Mouse (Mus musculus): Measurements from ENCODE around the gene Acacb. TPM values are rescaled to one million over a fixed set of nuclear protein-coding genes. Genes with fewer than 3 reads are reported as not detected.
A peak's percentile ranks its signal among the peaks of the same experiment; 100 is the strongest.

Acacb gene
- 4.7 and 5.0 TPM in 2 replicates for polyA plus RNA-seq (2015; fragmentation: Nextera tagmentation; extraction: Ambion mirVana)

DNA sequence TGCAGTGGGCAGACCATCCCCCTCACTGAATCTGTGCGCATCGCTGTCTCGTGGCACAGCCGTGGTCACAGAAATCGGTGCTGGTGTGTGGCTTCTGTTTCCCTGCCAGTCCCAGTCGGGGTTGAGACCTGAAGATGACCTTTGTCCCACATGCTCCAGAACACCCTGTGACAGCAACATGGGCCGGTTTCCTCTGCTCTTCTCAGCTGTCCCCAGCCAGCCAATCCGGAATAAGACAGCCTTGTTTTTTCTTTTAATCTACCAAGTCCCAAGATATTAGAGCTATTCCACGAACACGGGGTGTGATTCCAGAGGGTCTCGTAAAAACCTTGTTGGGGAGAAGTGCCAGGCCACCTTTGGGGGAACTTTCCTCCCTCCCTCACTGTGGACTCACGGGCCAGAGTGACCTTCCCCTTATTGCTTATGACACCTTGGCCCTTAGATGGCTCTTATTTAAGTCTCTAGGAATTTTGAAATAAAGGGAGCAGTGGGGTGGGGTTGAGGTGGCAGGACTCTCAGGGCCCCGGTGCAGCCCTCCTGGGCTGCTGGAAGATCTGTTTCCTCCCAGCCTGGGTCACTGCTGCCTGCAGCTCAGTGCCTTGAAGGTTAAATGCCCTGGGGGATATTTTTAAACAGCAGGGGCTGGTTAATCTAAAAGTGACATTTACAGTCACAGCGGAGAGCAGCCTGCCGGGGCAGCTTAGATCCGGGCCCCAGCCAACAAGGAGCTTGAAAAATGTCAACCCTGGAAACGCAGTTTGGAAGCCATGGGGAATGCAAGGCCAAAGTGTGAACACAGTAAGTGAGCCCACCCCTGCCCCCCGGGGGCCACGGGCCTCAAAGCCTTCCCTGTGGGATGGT, at the start of gene Acacb:
Acacb (plus strand) TSS at position 508 of the 861 bp plus-strand sequence.
- Histone ChIP-seq H3K4me2 (no peak within 1 kb of the TSS), H3K36me3 (no peaks in the 10 kb centered on the region), H3K4me3 (replicated peaks) (no peak within 1 kb of the TSS), H3K4me1 (peaks cover 14% of the 10 kb centered on the region; the same call in 1 of the 2 replicates), H3K9me3 (replicated peaks) (no peaks in the 10 kb centered on the region), H3K27me3 (replicated peaks) (no peaks in the 10 kb centered on the region), H3K9ac (replicated peaks) (no peak within 1 kb of the TSS), H3K27ac (replicated peaks) (no peak within 1 kb of the TSS)
- no peak for ATAC-seq (ENCODE audit: low FRiP score)
- 49% methylated on average over 19 of the region's 19 CpGs for WGBS

DNA sequence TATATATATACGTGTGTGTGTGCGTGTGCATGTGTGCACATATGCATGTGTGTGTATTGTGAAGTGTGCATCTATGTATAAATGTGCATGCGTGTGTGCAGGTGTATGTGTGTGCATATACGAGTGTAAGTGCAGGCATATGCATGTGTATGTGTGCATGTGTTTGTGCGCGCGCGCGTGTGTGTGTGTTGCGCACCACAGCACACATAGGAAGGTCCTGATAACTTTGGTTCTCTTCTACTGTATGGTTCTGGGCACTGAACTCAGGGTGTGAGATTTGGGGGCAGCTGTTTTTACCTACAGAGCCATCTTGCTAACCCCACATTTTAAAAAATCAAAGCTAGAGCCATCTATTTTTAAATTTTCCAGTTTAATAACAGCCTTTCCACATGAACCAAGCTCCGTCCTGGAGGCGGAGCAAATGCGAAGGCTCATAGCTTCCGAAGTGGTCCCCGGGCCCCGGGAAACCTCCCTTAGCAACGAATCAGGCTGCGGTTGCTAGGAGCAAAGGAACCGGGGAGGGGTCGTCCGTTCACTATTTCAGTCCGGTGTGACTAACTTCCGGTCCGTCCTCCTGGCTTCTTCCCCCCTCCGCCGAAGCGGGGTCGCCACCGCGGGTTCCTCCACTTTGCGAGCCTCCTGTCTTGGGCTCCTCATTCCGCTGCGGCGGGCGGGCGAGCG, 46.5 kb upstream of the Acacb start:
- 7% methylated on average over 37 of the region's 37 CpGs for WGBS
- Histone ChIP-seq H3K4me3 (replicated peaks) (peak overlapping the region; percentile 61), H3K4me1 (peaks cover 32% of the 10 kb centered on the region), H3K9me3 (replicated peaks) (no peaks in the 10 kb centered on the region), H3K27me3 (replicated peaks) (peaks cover 4% of the 10 kb centered on the region; the same call in 1 of the 2 replicates), H3K4me2 (peak overlapping the region; percentile 97), H3K9ac (replicated peaks) (peak overlapping the region; percentile 81), H3K36me3 (peaks cover 11% of the 10 kb centered on the region), H3K27ac (replicated peaks) (peak overlapping the region; percentile 83)
- peak; percentile 90 for ATAC-seq (ENCODE audit: low FRiP score)

DNA sequence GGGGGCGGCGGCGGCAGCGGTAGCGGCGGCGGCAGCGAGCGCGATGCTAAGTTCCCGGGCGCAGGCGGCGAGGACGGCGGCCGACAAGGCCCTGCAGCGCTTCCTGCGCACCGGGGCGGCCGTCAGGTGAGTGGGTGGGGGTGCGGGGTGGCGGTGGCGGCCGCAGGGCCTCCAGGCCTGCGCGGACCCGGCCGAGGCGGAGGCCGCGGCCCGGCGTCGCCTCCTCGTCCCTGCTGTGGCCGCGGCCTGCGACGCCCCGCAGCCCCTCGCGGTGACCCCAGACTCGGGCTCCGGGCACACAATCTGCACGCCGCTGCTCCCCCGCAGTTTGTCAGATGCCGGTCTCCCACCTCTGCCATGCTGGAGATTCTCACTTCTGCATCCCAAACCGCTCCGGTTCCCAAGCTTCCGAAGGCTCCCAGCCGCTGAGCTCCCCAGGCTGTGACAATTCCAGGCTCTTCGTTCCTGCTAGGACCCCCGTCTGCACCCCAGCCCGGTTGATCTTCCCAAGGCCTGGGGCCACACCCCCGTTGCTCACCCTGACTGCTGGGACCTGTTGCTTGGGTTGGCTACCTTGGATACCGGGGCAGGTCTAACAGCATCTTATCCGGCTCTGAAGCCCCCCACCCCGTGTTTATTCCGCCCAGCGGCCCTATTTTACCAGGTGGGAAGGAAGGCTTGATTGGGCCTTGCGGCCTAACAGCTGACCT, 45.8 kb upstream of the Acacb start:
- Histone ChIP-seq H3K36me3 (peaks cover 18% of the 10 kb centered on the region), H3K9me3 (replicated peaks) (no peaks in the 10 kb centered on the region), H3K4me3 (replicated peaks) (peak overlapping the region; percentile 61), H3K27ac (replicated peaks) (peak overlapping the region; percentile 83), H3K4me2 (peak overlapping the region; percentile 97), H3K4me1 (peaks cover 32% of the 10 kb centered on the region), H3K9ac (replicated peaks) (peak overlapping the region; percentile 81), H3K27me3 (replicated peaks) (0 out of 2 replicates have a peak, but pooled peaks cover 4% of the 10 kb centered on the region)
- ATAC-seq (ENCODE audit: low FRiP score): peak; percentile 58
- 3% methylated on average over 38 of the region's 64 CpGs for WGBS

DNA sequence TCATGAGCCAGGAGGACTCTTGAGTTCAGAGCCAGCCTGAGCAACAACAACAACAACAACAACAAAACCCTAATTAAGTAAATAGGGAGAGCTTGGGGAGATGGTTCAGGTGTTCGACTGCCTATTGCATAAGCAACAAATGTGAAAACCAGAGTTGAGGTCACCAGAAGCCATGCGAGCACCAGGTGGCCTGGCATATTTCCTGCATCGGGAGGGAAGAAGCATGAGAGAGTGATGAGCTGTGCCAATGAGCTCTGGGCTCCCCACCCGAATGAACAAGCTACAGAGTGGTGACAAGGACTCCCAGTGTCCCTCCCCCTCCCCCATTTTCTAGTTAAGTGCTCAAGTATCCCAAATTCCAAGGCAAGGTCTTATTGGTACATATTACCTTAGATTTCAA, 44.5 kb upstream of the Acacb start:
- Histone ChIP-seq H3K4me1 (peaks cover 32% of the 10 kb centered on the region), H3K36me3 (peaks cover 31% of the 10 kb centered on the region), H3K27ac (replicated peaks) (no peak overlapping the region), H3K9me3 (replicated peaks) (no peaks in the 10 kb centered on the region), H3K4me3 (replicated peaks) (no peak overlapping the region), H3K9ac (replicated peaks) (no peak overlapping the region), H3K4me2 (no peak overlapping the region), H3K27me3 (replicated peaks) (0 out of 2 replicates have a peak, but pooled peaks cover 4% of the 10 kb centered on the region)
- ATAC-seq (ENCODE audit: low FRiP score): no peak
- WGBS: 90% methylated on average over 4 of the region's 4 CpGs

DNA sequence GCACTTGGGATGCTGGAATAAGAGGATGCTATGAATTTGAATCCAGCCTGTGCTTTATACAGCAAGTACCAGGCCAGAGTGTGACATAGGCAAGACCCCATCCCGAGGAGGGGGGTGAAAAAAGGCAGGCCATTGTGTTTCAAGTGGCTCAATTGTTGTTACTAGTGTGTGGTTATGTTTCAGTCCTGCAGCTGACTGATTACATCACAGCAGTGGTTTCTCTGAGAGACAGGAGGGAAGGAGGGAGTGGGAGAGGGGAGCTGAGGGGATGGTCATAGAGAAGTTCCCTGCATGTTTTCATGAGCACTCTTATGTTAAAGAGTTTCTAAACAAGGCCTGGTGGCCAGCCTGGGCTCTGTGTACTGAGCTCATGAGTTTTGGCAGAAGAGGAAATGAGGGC, 43.5 kb upstream of the Acacb start:
- Histone ChIP-seq H3K4me3 (replicated peaks) (no peak overlapping the region), H3K4me1 (peaks cover 32% of the 10 kb centered on the region), H3K36me3 (peaks cover 40% of the 10 kb centered on the region), H3K9me3 (replicated peaks) (no peaks in the 10 kb centered on the region), H3K9ac (replicated peaks) (no peak overlapping the region), H3K4me2 (no peak overlapping the region), H3K27ac (replicated peaks) (no peak overlapping the region), H3K27me3 (replicated peaks) (0 out of 2 replicates have a peak, but pooled peaks cover 3% of the 10 kb centered on the region)
- 88% methylated on average over 1 of the region's 1 CpGs for WGBS
- ATAC-seq (ENCODE audit: low FRiP score): no peak

DNA sequence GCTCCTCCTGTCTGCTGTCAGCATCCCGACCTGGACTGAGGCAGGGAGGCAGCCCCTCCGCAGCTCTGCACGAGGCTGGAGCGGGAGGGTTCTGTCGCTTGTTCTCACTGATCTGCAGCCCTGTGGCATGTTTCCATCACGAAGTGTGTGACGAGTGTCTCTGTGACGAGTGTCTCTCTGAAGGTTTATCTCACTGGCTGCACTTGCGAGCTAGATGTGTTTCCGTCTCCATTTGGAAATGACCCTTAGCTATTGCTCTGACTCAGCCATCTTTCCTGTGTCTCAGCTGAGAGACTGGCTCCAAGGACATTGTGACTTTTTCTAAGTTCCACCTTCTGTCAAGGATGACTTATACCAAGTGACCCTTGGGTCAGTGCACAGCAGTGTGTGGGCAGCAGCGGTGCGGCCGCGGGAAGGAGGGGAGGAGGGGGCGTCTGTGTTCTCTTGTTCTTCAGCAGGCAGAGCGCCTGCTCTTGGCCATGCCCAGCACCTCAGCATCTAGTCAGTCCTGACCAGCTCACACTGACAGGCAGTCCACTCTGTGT, 39.9 kb upstream of the Acacb start:
- H3K27me3 ChIP-seq (replicated peaks): no peaks in the 10 kb centered on the region
- H3K4me2 ChIP-seq: no peak overlapping the region
- WGBS: 77% methylated on average over 16 of the region's 16 CpGs
- H3K27ac ChIP-seq (replicated peaks): no peak overlapping the region
- peaks cover 19% of the 10 kb centered on the region for H3K4me1 ChIP-seq
- no peaks in the 10 kb centered on the region for H3K9me3 ChIP-seq (replicated peaks)
- no peak for ATAC-seq (ENCODE audit: low FRiP score)
- H3K9ac ChIP-seq (replicated peaks): no peak overlapping the region
- H3K36me3 ChIP-seq: peaks cover 76% of the 10 kb centered on the region
- no peak overlapping the region for H3K4me3 ChIP-seq (replicated peaks)

DNA sequence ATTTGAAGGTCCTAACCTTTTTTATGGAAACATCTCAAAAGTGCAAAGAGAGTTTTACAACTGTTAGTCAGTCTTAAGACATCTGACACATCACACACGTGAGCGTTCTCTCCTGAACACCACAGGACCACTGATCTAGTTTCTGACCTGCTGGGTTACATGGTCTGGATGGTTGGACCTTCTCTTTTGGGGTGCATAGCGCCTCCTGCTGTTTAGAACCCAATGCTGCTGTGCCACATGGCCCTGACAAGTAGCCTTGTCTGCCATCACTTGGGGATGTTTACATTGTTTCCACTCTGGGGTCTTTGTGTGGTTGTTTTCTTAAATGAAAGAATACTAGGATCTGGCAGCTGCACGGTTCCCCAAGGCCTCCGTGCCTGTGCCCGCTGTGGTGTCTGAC, 33.0 kb upstream of the Acacb start:
- H3K4me3 ChIP-seq (replicated peaks): no peak overlapping the region
- ATAC-seq (ENCODE audit: low FRiP score): no peak
- H3K27me3 ChIP-seq (replicated peaks): no peaks in the 10 kb centered on the region
- H3K4me2 ChIP-seq: no peak overlapping the region
- H3K9ac ChIP-seq (replicated peaks): no peak overlapping the region
- H3K9me3 ChIP-seq (replicated peaks): no peaks in the 10 kb centered on the region
- no peak overlapping the region for H3K27ac ChIP-seq (replicated peaks)
- no peaks in the 10 kb centered on the region for H3K4me1 ChIP-seq
- WGBS: 86% methylated on average over 6 of the region's 6 CpGs
- peaks cover 93% of the 10 kb centered on the region for H3K36me3 ChIP-seq

DNA sequence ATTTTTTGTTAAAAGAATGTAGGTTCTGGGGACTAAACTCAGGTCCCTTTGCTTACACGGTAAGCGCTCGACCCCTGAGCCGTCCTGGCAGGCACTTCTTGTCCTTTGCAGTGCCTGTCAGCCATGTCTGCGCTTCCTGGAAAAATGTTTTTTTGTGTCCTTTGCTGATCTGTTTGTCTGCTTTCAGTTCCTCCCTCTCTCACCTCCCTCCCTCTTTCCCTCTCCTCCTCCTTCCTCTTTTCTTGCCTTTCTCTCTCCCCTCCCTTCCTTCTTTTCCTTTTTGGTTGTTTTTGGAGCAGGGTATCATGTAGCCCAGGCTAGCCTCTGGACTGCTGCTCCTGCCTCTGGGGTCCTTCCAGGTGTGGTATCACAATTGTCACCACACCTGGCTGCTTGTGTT, 31.3 kb upstream of the Acacb start:
- H3K4me1 ChIP-seq: no peaks in the 10 kb centered on the region
- no peak overlapping the region for H3K4me3 ChIP-seq (replicated peaks)
- H3K27ac ChIP-seq (replicated peaks): no peak overlapping the region
- no peak for ATAC-seq (ENCODE audit: low FRiP score)
- H3K27me3 ChIP-seq (replicated peaks): no peaks in the 10 kb centered on the region
- H3K9me3 ChIP-seq (replicated peaks): no peaks in the 10 kb centered on the region
- 90% methylated on average over 5 of the region's 5 CpGs for WGBS
- peaks cover 92% of the 10 kb centered on the region for H3K36me3 ChIP-seq
- H3K9ac ChIP-seq (replicated peaks): no peak overlapping the region
- no peak overlapping the region for H3K4me2 ChIP-seq

DNA sequence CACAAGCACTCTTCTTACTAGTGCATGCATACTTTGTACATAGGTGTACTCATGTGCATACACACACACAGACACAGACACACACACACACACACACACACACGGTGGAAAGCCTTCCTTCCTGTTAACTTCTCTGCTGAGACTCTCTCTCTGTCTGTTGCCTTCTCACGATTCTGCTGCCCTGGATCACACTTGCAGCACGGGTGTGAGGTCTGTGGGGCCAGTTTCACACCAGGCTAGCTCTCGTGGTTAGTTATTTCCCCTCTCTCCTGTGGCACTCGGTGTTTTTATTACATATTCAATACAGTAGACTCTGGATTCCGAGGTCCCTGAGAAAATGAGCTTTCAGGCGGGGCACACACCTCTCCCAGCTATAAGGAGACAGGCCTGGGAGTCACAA, 29.7 kb upstream of the Acacb start:
- Histone ChIP-seq H3K9ac (replicated peaks) (no peak overlapping the region), H3K27ac (replicated peaks) (no peak overlapping the region), H3K9me3 (replicated peaks) (no peaks in the 10 kb centered on the region), H3K4me1 (no peaks in the 10 kb centered on the region), H3K27me3 (replicated peaks) (no peaks in the 10 kb centered on the region), H3K4me3 (replicated peaks) (no peak overlapping the region), H3K36me3 (peaks cover 92% of the 10 kb centered on the region), H3K4me2 (no peak overlapping the region)
- 89% methylated on average over 7 of the region's 7 CpGs for WGBS
- ATAC-seq (ENCODE audit: low FRiP score): no peak

DNA sequence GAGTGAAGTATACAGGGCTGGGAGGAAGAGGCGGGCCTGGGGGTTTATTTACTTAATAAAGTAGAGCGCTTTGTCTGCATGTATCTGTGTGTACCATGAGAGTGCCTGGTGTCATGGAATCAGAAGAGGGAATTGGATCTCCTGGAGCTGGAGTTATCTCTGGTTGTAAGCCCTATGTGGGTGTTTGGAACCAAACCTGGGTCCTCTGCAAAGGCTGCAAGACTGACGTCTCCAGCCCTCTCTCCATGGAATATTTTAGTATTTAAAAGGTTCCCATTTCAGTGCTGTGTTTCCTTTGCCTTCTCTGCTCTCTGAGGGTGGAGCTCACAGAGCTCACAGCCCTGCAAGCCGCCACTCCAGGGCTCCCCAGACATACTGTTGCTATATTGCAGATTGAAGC, 26.5 kb upstream of the Acacb start:
- no peaks in the 10 kb centered on the region for H3K4me1 ChIP-seq
- H3K27ac ChIP-seq (replicated peaks): no peak overlapping the region
- 94% methylated on average over 4 of the region's 4 CpGs for WGBS
- H3K4me2 ChIP-seq: no peak overlapping the region
- no peak for ATAC-seq (ENCODE audit: low FRiP score)
- H3K9me3 ChIP-seq (replicated peaks): no peaks in the 10 kb centered on the region
- H3K36me3 ChIP-seq: peaks cover 92% of the 10 kb centered on the region
- no peak overlapping the region for H3K9ac ChIP-seq (replicated peaks)
- no peak overlapping the region for H3K4me3 ChIP-seq (replicated peaks)
- no peaks in the 10 kb centered on the region for H3K27me3 ChIP-seq (replicated peaks)

DNA sequence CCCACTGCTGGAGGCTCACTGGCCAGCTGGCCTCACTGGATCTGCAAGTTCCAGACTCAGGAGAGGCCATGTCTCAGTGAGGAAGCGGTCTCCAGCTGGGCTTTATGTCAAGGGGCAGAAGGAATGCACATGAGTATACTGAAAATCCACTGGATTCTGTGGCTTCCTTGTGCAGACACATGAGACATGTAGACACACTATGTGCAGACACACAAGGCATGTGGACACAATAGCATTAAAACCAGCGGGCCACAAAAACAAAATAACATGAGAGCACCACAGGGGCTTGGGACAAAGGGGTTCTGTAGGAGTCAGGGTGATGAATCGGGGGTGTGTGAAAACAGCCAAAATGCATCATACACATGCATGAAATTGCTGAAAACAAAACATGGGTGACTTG, 20.3 kb upstream of the Acacb start:
- Histone ChIP-seq H3K27ac (replicated peaks) (no peak overlapping the region), H3K9me3 (replicated peaks) (no peaks in the 10 kb centered on the region), H3K4me2 (no peak overlapping the region), H3K27me3 (replicated peaks) (no peaks in the 10 kb centered on the region), H3K9ac (replicated peaks) (no peak overlapping the region), H3K4me3 (replicated peaks) (no peak overlapping the region), H3K4me1 (peaks cover 19% of the 10 kb centered on the region), H3K36me3 (peaks cover 40% of the 10 kb centered on the region)
- WGBS: 92% methylated on average over 3 of the region's 3 CpGs
- no peak for ATAC-seq (ENCODE audit: low FRiP score)

Measured in neural tube, embryonic 15.5 days (tissue).